Mouse (Mus musculus): ENCODE data around the gene Aes. TPM values are rescaled to one million over a fixed set of nuclear protein-coding genes. Genes with fewer than 3 reads are reported as not detected.

Aes gene
- polyA plus RNA-seq, 1 experiment from 2014 or later, result 665 TPM

GRCm38 (mm10) chr10:81572133-81572671 is 12.9 kb downstream of the Aes start:
- Histone ChIP-seq H3K4me1 (peaks cover 78% of the 10 kb centered on the region), H3K27ac (replicated peaks) (peak overlapping the region; percentile 24; the same call in 1 of the 2 replicates), H3K9ac (replicated peaks) (peak overlapping the region; percentile 25; the same call in 1 of the 2 replicates), H3K4me3 (peak overlapping the region; percentile 47), H3K9me3 (no peaks in the 10 kb centered on the region), H3K4me2 (replicated peaks) (peak overlapping the region; percentile 89), H3K36me3 (no peaks in the 10 kb centered on the region), H3K27me3 (peaks cover 48% of the 10 kb centered on the region)
- 0 out of 2 replicates have a peak, but pooled peaks have one; percentile 1 for ATAC-seq (replicated peaks)
- 5% methylated on average over 9 of the region's 9 CpGs for WGBS

- H3K9ac ChIP-seq (replicated peaks), result no peak overlapping the region
- 4% methylated on average over 9 of the region's 9 CpGs for WGBS
- no peaks in the 10 kb centered on the region for H3K36me3 ChIP-seq
- H3K27me3 ChIP-seq, result peaks cover 45% of the 10 kb centered on the region
- H3K4me3 ChIP-seq, result no peak overlapping the region
- H3K4me2 ChIP-seq (replicated peaks), result no peak overlapping the region
- H3K27ac ChIP-seq (replicated peaks), result no peak overlapping the region
- no peaks in the 10 kb centered on the region for H3K9me3 ChIP-seq
- peaks cover 73% of the 10 kb centered on the region for H3K4me1 ChIP-seq
- no peak for ATAC-seq (replicated peaks)
Measured at GRCm38 (mm10) chr10:81572975-81573374, 13.7 kb downstream of the Aes start.

- H3K9ac ChIP-seq (replicated peaks), result peak within 1 kb of the TSS; percentile 68
- peaks cover 50% of the 10 kb centered on the region for H3K27me3 ChIP-seq
- H3K4me2 ChIP-seq (replicated peaks), result peak within 1 kb of the TSS; percentile 72
- 17% methylated on average over 10 of the region's 10 CpGs for WGBS
- no peaks in the 10 kb centered on the region for H3K36me3 ChIP-seq
- no peak for ATAC-seq (replicated peaks)
- peaks cover 61% of the 10 kb centered on the region for H3K4me1 ChIP-seq
- H3K4me3 ChIP-seq, result peak within 1 kb of the TSS; percentile 64
- H3K9me3 ChIP-seq, result no peaks in the 10 kb centered on the region
- H3K27ac ChIP-seq (replicated peaks), result peak within 1 kb of the TSS; percentile 17; the same call in 1 of the 2 replicates
Measured at GRCm38 (mm10) chr10:81574081-81575056, 15.1 kb downstream of the Aes start, which contains the start of gene Tle2. Tle2 (plus strand) TSS chr10:81574561.

GRCm38 (mm10) chr10:81575208-81575631 is 15.9 kb downstream of the Aes start:
- Histone ChIP-seq H3K9me3 (no peaks in the 10 kb centered on the region), H3K4me2 (replicated peaks) (peak overlapping the region; percentile 72), H3K27me3 (peaks cover 50% of the 10 kb centered on the region), H3K4me3 (peak overlapping the region; percentile 64), H3K4me1 (peaks cover 53% of the 10 kb centered on the region), H3K9ac (replicated peaks) (peak overlapping the region; percentile 68), H3K36me3 (no peaks in the 10 kb centered on the region), H3K27ac (replicated peaks) (peak overlapping the region; percentile 17; the same call in 1 of the 2 replicates)
- ATAC-seq (replicated peaks), result no peak
- under 1% methylated on average over 30 of the region's 30 CpGs for WGBS

GRCm38 (mm10) chr10:81575695-81576094 is 16.4 kb downstream of the Aes start:
- WGBS, result 2% methylated on average over 6 of the region's 6 CpGs
- ATAC-seq (replicated peaks), result no peak
- H3K27ac ChIP-seq (replicated peaks), result no peak overlapping the region
- peak overlapping the region; percentile 68 for H3K9ac ChIP-seq (replicated peaks)
- peaks cover 51% of the 10 kb centered on the region for H3K27me3 ChIP-seq
- H3K4me1 ChIP-seq, result peaks cover 48% of the 10 kb centered on the region
- H3K9me3 ChIP-seq, result no peaks in the 10 kb centered on the region
- no peaks in the 10 kb centered on the region for H3K36me3 ChIP-seq
- H3K4me3 ChIP-seq, result peak overlapping the region; percentile 64
- peak overlapping the region; percentile 72 for H3K4me2 ChIP-seq (replicated peaks)

GRCm38 (mm10) chr10:81579967-81580366 is 20.7 kb downstream of the Aes start:
- no peak for ATAC-seq (replicated peaks)

GRCm38 (mm10) chr10:81580441-81581070 is 21.3 kb downstream of the Aes start:
- Histone ChIP-seq H3K4me2 (replicated peaks) (no peak overlapping the region), H3K9me3 (no peaks in the 10 kb centered on the region), H3K4me3 (no peak overlapping the region), H3K36me3 (no peaks in the 10 kb centered on the region), H3K27me3 (peaks cover 34% of the 10 kb centered on the region), H3K27ac (replicated peaks) (no peak overlapping the region), H3K9ac (replicated peaks) (no peak overlapping the region), H3K4me1 (peaks cover 8% of the 10 kb centered on the region)
- 63% methylated on average over 25 of the region's 25 CpGs for WGBS
- no peak for ATAC-seq (replicated peaks)

More at GRCm38 (mm10) chr10:81579967-81580366, 20.7 kb downstream of the Aes start:
- H3K4me1 ChIP-seq, result peaks cover 14% of the 10 kb centered on the region
- H3K36me3 ChIP-seq, result no peaks in the 10 kb centered on the region
- WGBS, result 53% methylated on average over 4 of the region's 4 CpGs
- no peak overlapping the region for H3K4me2 ChIP-seq (replicated peaks)
- H3K27ac ChIP-seq (replicated peaks), result no peak overlapping the region
- H3K4me3 ChIP-seq, result no peak overlapping the region
- H3K9ac ChIP-seq (replicated peaks), result no peak overlapping the region
- H3K27me3 ChIP-seq, result peaks cover 34% of the 10 kb centered on the region
- no peaks in the 10 kb centered on the region for H3K9me3 ChIP-seq

- H3K27me3 ChIP-seq, result peaks cover 16% of the 10 kb centered on the region; the same call in 1 of the 2 replicates
- H3K4me2 ChIP-seq (replicated peaks), result no peak overlapping the region
- no peaks in the 10 kb centered on the region; the same call in 1 of the 2 replicates for H3K36me3 ChIP-seq
- 56% methylated on average over 6 of the region's 6 CpGs for WGBS
- H3K9ac ChIP-seq (replicated peaks), result no peak overlapping the region
- H3K4me1 ChIP-seq, result no peaks in the 10 kb centered on the region
- H3K27ac ChIP-seq (replicated peaks), result no peak overlapping the region
- no peak for ATAC-seq (replicated peaks)
- no peaks in the 10 kb centered on the region for H3K9me3 ChIP-seq
- no peak overlapping the region for H3K4me3 ChIP-seq
Measured at GRCm38 (mm10) chr10:81583347-81583746, 24.1 kb downstream of the Aes start.

GRCm38 (mm10) chr10:81588739-81589138 is 29.5 kb downstream of the Aes start:
- no peak overlapping the region for H3K9ac ChIP-seq (replicated peaks)
- WGBS, result 55% methylated on average over 7 of the region's 7 CpGs
- no peak overlapping the region for H3K4me2 ChIP-seq (replicated peaks)
- H3K9me3 ChIP-seq, result no peaks in the 10 kb centered on the region
- H3K27ac ChIP-seq (replicated peaks), result no peak overlapping the region
- peaks cover 2% of the 10 kb centered on the region; the same call in 1 of the 2 replicates for H3K36me3 ChIP-seq
- H3K27me3 ChIP-seq, result peaks cover 4% of the 10 kb centered on the region; the same call in 1 of the 2 replicates
- no peaks in the 10 kb centered on the region for H3K4me1 ChIP-seq
- ATAC-seq (replicated peaks), result no peak
- no peak overlapping the region for H3K4me3 ChIP-seq

- Histone ChIP-seq H3K4me1 (peaks cover 17% of the 10 kb centered on the region), H3K9me3 (no peaks in the 10 kb centered on the region), H3K36me3 (peaks cover 2% of the 10 kb centered on the region; the same call in 1 of the 2 replicates), H3K4me2 (replicated peaks) (no peak overlapping the region), H3K27ac (replicated peaks) (no peak overlapping the region), H3K27me3 (peaks cover 28% of the 10 kb centered on the region), H3K9ac (replicated peaks) (no peak overlapping the region), H3K4me3 (no peak overlapping the region)
- 66% methylated on average over 9 of the region's 9 CpGs for WGBS
- no peak for ATAC-seq (replicated peaks)
Measured at GRCm38 (mm10) chr10:81591846-81592245, 32.6 kb downstream of the Aes start.

GRCm38 (mm10) chr10:81592631-81593030 is 33.3 kb downstream of the Aes start:
- no peak overlapping the region for H3K4me2 ChIP-seq (replicated peaks)
- no peak overlapping the region for H3K4me3 ChIP-seq
- H3K4me1 ChIP-seq, result peaks cover 25% of the 10 kb centered on the region
- no peak overlapping the region for H3K9ac ChIP-seq (replicated peaks)
- no peak overlapping the region for H3K27ac ChIP-seq (replicated peaks)
- ATAC-seq (replicated peaks), result no peak
- peaks cover 2% of the 10 kb centered on the region; the same call in 1 of the 2 replicates for H3K36me3 ChIP-seq
- H3K27me3 ChIP-seq, result peaks cover 28% of the 10 kb centered on the region
- H3K9me3 ChIP-seq, result no peaks in the 10 kb centered on the region
- WGBS, result 87% methylated on average over 7 of the region's 7 CpGs
